Mouse (Mus musculus) gastrocnemius, adult 18-20 months (tissue): Measurements from ENCODE around the gene Ubac1. TPM values are rescaled to one million over a fixed set of nuclear protein-coding genes. Genes with fewer than 3 reads are reported as not detected.

Source experiments
- DNase-seq: peaks from one replicate; pipeline ENCODE4 v3.0.0; 2021; ENCODE audit warnings: low spot score
- total RNA-seq, 2 experiments: library from RNA; stranded (reverse); gene quantifications; 2 replicates each; pipeline ENCODE4 v1.2.3; 2021

Ubac1 gene
- total RNA-seq, 2 experiments from 2014 or later: 210 to 235 TPM

DNA sequence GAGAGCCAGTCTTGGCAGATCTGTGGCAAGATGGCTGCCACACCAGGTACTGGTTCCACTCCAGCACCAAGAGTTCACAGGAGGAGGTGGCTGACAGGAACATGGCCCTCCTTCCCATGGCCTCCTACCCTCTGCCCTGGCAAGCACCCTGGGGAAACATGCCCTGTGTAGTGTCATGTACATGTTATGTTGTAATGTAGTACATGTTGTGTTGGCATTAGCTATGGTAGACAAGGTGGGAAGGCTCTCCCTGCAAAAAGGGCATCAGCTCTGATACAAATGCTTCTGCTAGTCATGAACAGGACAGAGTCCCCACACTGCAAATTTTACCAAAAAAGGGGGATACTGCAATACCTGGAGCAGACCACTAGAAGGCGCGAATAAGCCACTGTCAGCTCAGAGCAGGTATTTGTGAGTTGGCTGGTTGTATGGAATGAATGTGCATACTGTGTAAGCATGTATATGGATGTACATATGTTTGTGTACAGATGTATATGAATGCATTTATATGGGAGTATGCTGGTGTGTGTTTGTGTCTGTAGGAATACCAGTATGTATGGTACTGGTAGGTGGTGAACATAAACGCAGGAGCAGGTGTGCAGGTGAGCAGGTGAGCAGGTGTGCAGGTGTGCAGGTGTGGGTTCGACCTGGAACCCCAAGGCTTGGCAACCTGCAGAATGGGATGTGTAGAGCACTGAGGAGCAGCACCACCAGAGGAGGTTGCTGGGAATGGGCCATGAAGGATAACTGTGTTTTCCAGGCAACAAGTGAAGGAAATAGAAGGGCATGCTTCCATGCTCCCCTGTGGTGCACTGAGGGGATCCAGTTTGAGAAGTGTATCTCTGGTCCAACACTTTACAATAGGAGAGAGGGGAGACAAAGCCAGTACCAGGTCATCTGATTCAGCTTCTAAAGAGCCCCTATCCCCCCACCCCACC, 2.9 kb upstream of the Ubac1 start:
- peak; percentile 38 for DNase-seq

DNA sequence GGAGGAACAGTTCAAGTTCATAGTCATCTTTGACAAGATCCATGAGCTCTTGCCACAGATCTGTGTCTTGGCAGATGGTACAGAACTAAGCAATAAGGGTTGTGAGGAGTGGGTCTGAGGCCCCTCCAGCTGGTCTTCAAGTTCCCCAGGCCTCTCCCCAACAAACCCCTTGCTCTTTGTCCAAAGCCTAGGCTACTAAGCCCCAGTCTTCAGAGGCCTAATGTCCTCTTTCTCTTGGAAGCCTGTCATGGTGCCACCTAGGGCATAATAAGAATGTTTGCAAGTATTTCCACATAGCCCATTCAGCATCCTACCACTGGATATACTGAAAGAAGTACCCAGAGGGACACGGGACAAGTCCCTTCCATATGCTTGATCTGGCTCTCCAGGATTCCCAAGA, 1.1 kb upstream of the Ubac1 start:
- DNase-seq: no peak

DNA sequence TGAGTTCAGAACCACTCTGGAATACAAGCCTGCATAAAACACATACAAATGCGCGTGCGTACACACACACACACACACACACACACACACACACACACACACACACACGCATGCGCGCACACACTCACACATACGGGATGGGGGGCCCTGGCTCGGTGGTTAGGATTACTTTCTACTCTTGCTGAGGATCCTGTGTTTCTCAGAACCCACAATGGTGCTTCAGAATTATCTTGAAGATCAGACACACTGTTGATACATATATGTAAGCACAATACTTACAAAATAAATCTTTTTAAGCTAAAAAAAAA, 665 bp upstream of the Ubac1 start:
- no peak for DNase-seq

DNA sequence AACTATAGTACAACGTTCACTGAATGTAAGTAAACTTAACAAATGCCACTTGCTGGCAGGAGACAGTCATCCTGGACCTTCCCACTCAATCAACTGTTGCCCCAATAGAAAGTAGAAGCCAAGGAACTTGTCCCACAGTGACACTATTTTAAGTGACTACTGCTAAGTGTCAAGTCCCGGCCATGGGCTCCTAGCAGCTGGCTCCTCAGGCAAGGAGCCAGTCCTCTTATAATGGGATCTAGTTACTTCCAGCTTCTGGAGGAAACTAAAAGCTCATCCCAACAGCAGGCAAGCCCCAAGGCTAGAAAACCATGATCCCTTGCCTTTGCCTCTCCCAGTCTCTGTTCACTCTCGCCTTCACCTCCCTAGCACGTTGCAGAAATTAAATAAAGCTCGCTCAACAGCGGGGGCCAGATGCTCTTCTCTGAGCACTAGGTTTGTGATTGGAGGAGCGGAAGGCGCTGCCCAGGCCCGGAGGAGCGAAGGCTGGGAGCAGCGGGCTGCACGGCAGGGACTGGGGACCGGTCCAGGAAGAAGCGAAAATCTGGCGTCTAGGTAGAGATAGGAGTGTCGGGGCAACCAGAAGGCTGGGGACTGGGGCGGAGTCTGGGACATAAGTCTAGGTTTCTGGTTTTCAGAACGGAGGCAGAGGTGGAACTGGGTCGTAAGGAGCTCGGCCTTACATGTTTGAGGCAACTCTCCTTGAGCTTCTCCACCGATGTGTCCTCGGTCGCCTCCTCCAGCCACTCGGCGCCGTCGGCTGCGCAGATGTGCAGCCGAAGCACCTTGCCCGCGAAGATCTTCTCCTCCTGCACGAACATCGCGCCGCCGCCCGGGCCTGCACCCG, 610 bp downstream of the Ubac1 start:
- DNase-seq: peak; percentile 80

DNA sequence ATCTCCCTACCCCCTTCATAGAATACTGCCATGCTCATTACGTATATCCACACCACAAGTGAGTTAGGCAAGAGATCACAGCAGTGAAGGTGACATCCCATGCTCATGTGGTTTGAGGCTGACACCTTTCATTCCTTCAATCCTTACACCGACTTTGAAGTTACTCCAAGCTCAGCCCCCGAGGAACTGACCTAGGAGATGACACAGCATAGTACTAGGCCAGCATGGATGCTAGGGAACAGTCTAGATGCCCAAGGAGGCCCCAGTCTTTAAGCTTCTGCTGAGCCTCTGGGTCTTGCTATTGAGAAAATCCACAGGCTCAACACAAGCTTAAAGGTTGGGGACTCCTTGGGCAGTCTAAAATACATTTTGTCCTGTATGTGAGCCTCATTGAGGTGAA, 1.6 kb downstream of the Ubac1 start:
- no peak for DNase-seq

DNA sequence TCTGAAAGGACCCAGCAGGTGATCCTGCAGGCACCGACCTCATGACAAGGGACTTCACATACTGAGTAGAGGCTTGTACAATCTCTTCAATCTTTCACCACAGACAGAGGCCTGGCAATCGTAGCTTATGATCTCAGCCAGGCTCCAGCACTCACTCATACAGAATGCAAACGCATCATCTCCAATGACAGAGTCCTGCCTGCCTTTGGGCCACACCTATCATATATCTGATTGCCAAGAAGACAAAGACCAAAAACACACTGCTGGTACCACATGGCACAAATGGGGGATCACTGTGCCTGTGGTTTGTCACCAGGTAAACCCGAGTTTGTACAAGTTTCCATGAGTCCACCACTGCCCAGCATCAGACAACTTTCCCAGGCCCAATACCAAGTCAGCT, 4.2 kb downstream of the Ubac1 start:
- DNase-seq: peak; percentile 31

DNA sequence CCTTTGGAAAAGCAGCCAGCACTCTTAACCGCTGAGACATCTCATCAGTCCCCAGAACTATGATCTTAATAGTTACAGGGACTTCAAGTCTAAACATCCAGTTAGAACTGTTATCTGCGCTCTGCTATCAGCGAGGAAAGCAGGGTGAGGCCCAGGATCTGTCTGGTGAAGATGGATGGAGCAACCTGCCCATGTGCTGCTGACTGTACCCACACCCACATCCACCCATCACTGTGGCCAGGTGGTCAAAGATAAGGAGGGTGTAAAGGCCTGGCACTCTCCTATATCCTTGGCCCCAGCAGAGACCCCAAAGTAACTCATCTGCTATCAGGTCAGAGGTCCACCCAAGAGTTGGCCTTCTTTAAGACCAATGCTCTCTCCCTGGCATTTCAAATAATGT, 7.9 kb downstream of the Ubac1 start:
- no peak for DNase-seq

DNA sequence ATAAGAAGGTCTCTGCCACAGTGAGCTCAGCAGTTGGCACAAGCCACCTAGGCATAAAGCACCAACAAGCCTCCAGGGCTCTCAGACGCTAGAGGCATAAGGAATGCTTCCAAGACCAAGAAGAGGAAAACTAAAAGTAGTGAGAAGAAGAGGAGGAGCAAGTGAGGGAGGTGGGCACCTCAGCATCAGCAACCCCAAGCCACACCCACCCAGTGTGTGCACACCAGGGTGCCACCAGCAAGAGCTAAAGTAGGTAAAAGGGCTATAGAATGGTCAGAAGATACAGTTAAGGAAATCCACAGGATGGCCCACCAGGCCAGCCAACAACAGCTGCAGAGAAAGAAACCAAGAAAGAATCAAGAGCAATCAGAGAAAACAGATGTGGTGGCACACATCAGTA, 10.1 kb downstream of the Ubac1 start:
- no peak for DNase-seq

DNA sequence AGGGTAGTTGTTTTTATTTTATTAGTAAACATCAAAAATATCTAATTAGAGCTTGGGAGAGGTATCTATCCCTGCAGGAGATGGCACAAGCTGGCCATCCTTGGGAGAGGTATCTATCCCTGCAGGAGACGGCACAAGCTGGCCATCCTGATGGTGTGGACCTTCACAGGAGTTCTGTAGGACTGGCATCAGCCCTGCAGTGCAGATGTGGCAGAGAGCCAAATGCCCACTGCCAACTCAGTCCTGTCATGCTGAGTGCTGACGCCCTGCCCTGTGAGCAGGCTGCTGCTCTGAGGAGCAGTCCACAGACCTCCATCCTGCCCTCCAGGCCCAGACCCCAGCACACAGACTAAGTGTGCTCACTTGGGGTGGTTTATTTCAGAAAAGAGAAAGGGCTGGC, 19.5 kb downstream of the Ubac1 start:
- no peak for DNase-seq

DNA sequence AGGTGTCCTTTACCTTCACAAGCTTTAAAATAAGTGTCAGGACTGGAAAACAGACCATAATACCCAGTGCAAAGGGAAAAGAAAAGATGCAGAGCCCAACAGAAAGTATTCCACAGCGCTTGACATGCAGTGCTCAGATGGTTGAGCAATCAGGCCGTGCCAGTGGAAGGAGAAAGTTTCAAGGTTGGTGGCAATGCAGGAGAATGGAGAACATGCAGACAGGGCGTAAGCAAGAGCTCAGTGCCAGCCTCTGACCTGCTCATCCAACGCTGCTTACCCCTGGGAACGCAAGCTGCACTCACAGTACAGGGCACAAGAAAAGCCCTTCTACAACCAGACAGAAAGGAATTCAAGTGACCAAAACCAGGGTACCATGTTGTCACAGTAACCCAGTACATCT, 20.4 kb downstream of the Ubac1 start:
- DNase-seq: no peak

DNA sequence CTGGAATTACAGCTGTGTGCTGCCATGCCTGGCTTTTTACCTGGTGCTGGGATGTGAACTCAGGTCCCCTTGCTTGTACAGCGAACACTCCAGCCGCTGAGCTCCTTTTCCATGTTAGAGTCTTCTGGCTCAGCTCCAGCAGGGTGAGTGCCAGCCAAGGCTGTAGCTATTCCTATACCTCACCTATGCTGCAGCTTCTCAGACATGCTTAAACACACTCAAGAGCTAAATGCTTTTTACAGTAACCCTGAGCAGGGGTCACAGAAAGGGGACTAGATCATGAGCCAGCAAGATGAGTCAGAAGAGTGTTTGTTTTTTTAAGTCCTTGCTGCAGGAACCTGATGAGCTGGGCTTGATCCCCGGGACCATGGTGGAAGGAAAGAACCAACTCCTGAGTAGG, 23.8 kb downstream of the Ubac1 start:
- no peak for DNase-seq

DNA sequence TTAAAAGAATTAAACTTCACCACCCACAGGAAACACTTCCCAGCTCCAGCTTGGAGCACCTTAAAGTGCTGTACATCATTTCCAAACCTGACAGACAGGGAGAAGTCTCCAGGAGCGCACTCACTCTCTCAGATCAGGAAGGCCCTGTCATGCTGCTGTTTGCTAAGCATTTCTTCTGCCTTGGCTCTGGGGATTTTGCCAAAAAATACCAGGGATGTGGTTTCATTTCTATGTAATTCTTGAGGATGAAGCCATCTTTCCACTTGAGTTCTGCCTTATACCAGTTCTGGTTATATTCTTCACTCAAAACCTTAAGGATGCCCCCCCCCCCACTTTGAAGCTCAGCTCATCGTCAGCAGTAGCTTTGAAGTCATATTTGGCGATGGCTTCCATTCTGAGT, 26.8 kb downstream of the Ubac1 start:
- no peak for DNase-seq

DNA sequence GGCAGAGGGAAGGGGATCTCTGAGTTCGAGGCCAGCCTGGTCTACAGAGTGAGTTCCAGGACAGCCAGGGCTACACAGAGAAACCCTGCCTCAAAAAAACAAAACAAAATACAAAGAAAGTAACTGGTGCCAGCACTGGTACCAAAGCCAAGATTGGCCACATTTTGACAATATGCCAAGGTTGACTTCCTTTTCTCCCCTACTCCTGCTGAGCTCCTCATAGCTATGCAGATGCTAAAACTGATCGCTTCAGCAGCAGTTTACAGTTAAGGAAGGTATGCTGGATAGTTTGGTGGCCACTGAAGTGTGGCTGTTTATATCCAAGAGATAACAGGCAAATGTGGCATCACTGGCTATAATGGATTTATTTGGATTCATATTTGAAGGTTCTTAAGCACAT, 29.3 kb downstream of the Ubac1 start:
- DNase-seq: no peak

DNA sequence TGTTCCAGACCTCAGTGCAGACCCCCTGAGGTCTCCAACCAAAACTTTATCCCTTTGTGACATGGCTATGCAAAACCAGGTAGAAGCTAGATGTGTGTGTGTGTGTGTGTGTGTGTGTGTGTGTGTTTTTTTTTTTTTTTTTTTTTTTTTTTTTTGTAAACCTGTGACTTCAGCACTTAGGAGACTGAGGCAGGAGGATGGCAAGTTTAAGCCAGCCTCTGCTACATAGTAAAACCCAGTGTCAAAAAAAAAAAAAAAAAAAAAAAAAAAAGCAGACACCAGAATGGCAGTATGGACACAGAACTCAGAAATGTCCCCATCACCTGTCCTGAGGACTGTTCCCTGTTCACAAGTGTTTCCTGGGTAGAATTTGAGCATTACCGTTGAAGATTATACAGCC, 31.9 kb downstream of the Ubac1 start:
- no peak for DNase-seq

DNA sequence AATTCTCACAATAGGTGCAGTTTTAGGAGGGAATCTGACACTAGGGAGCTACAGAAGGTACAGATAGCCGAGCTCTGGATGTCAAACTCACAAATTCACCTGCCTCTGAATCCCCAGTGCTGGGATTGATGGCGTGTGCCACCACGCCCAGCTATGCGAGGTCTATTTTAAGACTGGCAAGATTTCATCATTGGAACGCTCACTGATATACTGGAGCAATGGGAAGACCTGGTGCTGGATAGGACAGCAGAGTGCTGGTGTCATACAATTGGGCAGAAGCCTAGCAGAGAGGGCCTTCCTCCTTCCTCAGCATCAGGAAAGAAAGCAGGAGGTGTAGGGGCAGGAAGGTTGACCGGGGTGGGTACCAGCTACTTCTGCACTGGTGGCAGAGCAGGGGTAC, 33.7 kb downstream of the Ubac1 start:
- DNase-seq: peak; percentile 50

DNA sequence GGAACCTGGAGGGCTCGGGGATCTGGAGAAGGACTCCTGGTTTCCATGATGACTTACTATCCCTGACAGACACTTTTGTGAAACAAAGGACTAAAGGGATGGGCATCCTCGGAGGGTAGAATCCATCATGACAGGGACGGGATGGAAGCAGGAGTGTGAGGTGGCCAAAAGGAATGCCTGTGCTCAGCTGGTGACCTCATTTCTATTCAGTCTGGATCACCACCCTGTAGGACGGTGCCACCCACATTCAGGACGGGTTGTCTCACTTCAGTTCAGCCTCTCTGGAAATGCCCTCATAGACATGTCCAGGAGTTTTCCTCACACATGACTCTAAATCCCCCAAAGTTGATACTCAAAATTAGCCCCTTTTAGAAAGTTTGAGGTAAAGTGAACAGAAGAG, 34.9 kb downstream of the Ubac1 start:
- DNase-seq: no peak

DNA sequence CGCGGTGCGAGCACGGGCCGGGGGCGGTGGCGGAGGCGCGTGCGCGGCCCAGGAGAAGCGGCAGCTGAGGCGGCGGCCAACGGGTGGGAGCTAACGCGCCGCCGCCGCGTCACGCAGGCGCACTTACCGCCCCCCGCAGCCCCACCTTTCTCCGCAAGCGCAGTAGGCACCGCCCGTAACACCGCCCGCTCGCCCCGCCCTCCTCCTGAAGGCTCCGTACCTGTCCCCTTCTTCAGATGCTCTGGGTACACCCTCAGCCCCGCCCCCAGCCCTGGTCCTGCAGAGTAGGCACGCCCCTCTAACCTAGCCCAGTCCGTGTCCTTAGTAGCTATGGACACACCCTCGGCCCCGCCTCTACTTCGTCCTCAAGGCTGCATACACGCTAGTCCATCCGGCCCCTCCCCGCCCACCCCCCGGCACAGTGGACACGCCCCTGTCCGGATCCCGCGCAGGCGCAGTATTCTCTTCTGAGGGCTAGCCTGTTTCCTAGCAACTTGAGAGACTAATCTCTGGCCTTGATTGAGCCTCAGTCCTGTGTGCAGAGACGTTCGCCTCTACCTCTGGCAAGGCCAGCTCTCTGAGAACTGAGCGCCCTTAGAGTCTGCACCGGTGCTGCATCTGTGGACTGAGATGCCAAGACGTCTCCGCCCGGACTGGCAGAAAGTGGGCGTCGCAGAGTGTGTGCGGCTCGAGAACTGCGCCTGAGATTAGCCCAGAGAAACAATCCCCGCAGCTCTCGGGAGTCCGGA, 38.2 kb downstream of the Ubac1 start, which contains the start of gene Camsap1:
Gene Camsap1 (minus strand): TSS at position 124 of the 749 bp plus-strand sequence.
- peak; percentile 100 for DNase-seq

DNA sequence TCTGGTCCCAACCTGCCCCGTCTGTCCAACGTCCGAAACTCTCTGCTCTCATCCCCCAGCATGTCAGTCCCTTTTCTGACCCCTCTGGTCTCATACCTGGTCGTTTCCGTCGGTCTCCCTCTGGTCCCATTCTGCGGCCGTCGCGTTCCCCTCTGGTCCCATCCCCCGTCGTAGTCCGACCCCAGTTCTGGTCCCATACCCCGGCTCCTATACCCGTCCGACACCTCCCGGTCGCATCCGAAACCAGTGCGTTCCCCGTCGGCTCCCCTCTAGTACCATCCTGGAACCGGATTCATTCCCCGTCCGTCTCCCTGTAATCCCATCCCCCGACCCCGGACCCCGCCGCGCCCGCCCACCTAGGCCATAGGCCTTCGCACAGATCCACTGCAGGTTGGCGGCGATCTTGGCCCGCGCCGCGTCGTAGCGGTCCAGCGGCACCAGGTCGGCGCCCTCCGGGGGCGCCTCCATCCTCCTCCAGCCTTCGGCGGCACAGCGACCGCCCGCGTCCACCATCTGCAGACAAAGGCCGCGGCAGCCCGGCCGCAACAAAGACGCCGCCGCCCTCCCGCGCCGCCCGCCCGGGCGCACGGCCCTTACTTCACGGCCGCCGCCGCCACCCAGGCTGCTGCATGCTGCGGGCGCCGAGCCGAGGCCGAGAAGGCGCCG, 39.0 kb downstream of the Ubac1 start:
- DNase-seq: no peak

DNA sequence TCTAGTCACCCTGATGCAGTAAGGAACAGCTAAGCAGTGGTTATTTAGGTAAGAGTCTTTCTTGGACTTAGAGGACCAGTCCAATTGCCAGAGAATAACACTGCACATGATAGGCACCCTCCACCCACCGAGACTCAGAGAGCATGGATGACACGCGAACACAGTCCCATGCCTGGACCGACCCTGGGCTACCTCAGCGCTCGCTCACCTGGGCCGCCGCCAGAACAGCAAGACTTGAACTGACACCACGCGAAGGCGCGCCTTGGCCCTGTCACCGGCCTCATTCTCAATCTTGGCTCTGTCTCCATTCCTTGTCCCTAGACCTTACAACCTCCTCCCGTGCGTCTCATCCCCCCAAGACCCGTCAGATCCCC, 39.5 kb downstream of the Ubac1 start:
- DNase-seq: peak; percentile 59

DNA sequence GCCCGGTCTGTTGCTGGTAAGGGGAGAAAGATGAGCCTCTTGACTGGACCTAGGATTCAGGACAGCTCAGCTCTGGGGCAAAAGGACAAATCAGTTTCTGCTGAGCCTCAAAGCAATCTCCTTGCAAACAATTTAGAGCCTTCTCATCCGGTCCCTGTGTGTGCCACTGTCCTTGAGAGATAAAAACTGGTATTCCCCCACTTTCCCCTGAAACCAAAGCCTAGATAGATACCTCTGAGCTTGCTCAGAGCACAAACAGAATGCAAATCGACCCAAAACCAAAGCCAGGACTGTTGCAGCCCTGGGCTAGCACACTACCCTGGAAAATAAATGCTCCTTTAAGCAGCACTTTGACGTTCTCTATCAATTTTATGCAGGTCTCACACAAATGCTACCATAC, 42.5 kb downstream of the Ubac1 start:
- DNase-seq: no peak

DNA sequence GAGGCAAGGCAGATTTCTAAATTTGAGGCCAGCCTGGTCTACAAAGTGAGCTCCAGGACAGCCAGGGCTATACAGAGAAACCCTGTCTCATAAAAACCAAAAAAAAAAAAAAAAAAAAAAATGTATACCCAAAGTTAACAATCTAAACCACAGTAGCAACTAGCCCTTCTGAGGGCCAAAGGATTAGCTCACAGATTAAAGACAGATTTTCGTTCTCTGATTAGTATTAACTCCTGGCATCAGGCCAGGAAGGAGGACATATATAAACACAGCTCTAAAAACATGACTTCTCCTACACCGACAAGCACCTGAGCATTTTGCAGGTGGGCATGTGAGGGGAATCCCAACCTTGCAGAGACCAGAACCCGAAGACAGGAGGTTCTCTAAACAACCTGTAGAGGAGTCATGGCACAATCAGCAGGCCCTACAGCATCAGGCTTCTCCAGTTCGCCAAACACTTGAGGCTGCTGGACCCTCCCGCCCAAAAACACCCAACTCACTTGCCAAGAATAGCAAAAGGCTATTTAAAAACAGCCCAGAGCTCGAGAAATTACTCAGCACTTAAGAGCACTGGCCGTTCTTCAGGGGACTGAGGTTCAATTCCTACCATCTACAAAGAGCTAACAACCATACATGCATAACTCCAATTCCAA, 43.8 kb downstream of the Ubac1 start:
- no peak for DNase-seq
